Mouse (Mus musculus): Measurements from ENCODE around the gene Milr1. TPM values are rescaled to one million over a fixed set of nuclear protein-coding genes. Genes with fewer than 3 reads are reported as not detected.
"Not testable (repeated sequence)": the region's sequence is repeated elsewhere in the genome, so short reads cannot be mapped to it uniquely, and the experiment has no call there.

The Milr1 gene
- polyA plus RNA-seq, 1 experiment: 3.0 TPM

DNA sequence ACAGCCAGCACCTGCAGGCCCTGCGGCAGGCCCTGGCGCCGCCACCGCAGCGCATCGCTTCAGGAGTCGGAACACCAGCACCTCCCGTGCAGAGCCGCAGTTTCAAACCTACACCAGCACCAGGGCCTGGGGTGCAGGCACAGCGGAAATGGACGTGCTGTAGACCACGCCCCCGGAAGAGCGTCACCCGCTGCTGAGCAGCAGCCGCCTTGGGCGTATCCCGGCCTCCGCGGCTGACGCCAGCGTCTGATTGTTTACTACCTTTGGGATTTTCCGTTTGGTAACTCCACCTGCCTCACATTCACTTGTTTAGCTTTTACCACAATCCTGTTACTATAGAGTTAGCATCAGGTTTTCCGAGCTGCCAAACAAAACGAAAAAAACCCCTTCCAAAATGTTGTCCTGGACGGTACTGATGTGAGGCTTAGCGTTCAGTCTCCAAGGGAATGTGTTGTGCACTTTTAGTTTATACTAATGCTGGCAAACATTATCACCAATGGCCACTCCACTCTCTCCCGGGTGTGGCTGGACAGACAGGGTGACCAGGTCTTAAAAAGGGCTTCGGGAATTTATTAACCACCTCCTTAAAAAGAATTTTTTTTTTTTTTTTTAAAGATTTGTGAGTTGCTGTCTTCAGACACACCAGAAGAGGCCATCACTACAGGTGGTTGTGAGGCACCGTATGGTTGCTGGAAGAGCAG is 28.5 kb downstream of the Milr1 start, which contains the start of gene Polg2:
TSS of gene Polg2 (minus strand) at position 150 of the 701 bp plus-strand sequence.
- peak within 1 kb of the TSS; percentile 83 for H3K4me3 ChIP-seq (replicated peaks; ENCODE audit: extremely low read depth, low read depth, low read length)
- H3K4me1 ChIP-seq (ENCODE audit: control insufficient read depth, insufficient read depth, low read length): peaks cover 14% of the 10 kb centered on the region
- under 1% methylated on average over 30 of the region's 30 CpGs for WGBS
- peak; percentile 91 for DNase-seq
- TF ChIP-seq POLR2A (IDR thresholded peaks at IDR 0.05; ENCODE audit: borderline replicate concordance, extremely low read depth, low read depth, low read length) (peak; percentile 97), CTCF (IDR thresholded peaks at IDR 0.05; ENCODE audit: insufficient read depth, low read length) (no peak)

DNA sequence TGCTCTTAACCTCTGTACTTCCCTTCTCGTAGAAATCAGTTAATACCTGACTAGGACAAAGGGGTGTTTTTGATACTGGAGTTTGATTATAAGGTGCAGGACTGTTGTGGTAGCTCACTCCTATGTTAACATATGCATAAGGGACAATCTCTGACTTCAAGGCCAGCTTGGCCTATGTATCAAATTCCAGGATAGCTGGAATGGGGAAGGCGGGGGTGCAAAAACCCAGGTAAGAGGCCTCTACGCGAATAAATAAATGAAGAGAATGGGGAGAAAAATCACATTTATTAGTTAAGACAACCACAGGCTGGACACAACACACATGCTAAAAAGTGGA is 29.0 kb downstream of the Milr1 start:
- H3K4me1 ChIP-seq (ENCODE audit: control insufficient read depth, insufficient read depth, low read length): peaks cover 14% of the 10 kb centered on the region
- WGBS: 66% methylated on average over 4 of the region's 4 CpGs
- DNase-seq: no peak
- no peak for TF ChIP-seq POLR2A (IDR thresholded peaks at IDR 0.05; ENCODE audit: borderline replicate concordance, extremely low read depth, low read depth, low read length)
- TF ChIP-seq CTCF (IDR thresholded peaks at IDR 0.05; ENCODE audit: insufficient read depth, low read length): no peak
- no peak overlapping the region for H3K4me3 ChIP-seq (replicated peaks; ENCODE audit: extremely low read depth, low read depth, low read length)

DNA sequence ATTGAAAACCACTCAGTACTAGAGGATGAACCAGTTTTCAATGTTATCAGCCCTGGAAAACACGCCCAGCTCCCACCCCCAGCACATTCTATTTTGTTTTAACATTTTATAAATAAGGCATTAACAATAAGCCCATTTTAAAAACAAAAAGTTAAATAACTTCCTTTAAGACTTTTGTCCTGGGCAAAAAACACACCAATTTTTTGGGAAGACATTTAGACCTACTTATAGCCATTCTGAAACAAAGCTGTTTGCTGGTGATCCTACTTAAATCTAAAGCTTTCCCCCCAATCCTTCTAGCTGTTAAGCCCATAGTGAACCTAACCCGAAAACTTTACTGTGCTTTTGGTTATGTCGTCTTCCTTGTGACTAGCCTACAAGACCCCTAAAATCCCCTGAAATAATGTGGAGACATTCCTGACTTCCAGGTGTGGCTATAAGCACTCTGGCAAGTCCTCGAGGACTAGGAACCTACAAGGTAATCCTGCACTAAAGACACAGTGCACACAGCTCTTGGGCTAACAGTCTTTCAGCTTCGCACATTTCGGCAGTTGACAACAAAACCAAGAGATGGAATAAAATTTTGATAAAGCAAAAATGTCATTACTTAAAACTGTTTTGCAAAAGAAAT is 29.7 kb downstream of the Milr1 start:
- DNase-seq: no peak
- Histone ChIP-seq H3K4me3 (replicated peaks; ENCODE audit: extremely low read depth, low read depth, low read length) (no peak overlapping the region), H3K4me1 (ENCODE audit: control insufficient read depth, insufficient read depth, low read length) (peaks cover 16% of the 10 kb centered on the region)
- 66% methylated on average over 6 of the region's 6 CpGs for WGBS
- TF ChIP-seq POLR2A (IDR thresholded peaks at IDR 0.05; ENCODE audit: borderline replicate concordance, extremely low read depth, low read depth, low read length) (no peak), CTCF (IDR thresholded peaks at IDR 0.05; ENCODE audit: insufficient read depth, low read length) (no peak)

DNA sequence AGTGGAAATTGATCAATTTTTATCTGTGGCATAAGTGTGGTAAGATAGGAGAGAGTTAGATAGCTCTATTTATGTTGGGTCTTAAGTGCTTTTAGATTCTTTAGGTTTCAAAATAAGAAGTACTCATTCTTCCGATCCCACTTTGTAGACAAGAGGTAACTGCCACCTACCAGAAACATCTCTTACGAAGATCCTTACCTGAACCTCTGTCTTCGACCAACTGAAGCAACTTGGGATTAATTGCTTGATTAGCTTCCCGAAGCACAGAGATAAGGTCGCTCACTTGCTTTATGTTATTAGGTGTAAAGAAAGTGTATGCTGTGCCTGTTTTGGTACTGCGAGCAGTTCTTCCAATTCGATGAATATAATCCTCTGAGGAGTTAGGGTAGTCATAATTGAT is 31.2 kb downstream of the Milr1 start:
- WGBS: 78% methylated on average over 7 of the region's 7 CpGs
- H3K4me3 ChIP-seq (replicated peaks; ENCODE audit: extremely low read depth, low read depth, low read length); DNase-seq: not testable (repeated sequence)
- peaks cover 16% of the 10 kb centered on the region for H3K4me1 ChIP-seq (ENCODE audit: control insufficient read depth, insufficient read depth, low read length)

- Histone ChIP-seq H3K4me3 (replicated peaks; ENCODE audit: extremely low read depth, low read depth, low read length) (no peak overlapping the region), H3K4me1 (ENCODE audit: control insufficient read depth, insufficient read depth, low read length) (peaks cover 16% of the 10 kb centered on the region)
- TF ChIP-seq CTCF (IDR thresholded peaks at IDR 0.05; ENCODE audit: insufficient read depth, low read length): no peak
- DNase-seq: no peak
- 58% methylated on average over 9 of the region's 9 CpGs for WGBS
Observed at GRCm38 (mm10) chr11:106782841-106783764, 32.1 kb downstream of the Milr1 start.

DNA sequence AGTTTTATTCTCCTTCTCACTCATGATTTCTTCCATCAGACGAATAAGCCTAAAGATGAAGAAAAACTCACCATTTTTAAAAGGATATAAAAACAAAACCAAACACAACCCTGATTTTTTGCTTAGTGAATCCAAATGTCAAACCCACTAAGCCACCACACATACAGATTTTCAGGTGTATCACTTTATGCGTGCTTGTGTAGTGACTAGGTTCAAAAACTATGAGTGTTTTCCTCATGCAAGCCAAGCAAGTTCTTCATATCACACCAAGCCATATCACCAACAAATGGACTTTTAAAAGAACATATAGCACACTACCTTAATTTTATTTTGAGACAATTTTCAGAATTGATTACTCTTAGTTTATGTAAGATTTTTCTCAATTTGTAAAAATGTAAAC is 33.5 kb downstream of the Milr1 start:
- no peak overlapping the region for H3K4me3 ChIP-seq (replicated peaks; ENCODE audit: extremely low read depth, low read depth, low read length)
- WGBS: 67% methylated on average over 2 of the region's 2 CpGs
- no peak for TF ChIP-seq POLR2A (IDR thresholded peaks at IDR 0.05; ENCODE audit: borderline replicate concordance, extremely low read depth, low read depth, low read length)
- TF ChIP-seq CTCF (IDR thresholded peaks at IDR 0.05; ENCODE audit: insufficient read depth, low read length): no peak
- no peak for DNase-seq
- H3K4me1 ChIP-seq (ENCODE audit: control insufficient read depth, insufficient read depth, low read length): peaks cover 12% of the 10 kb centered on the region

- no peak for TF ChIP-seq CTCF (IDR thresholded peaks at IDR 0.05; ENCODE audit: insufficient read depth, low read length)
- no peak for TF ChIP-seq POLR2A (IDR thresholded peaks at IDR 0.05; ENCODE audit: borderline replicate concordance, extremely low read depth, low read depth, low read length)
- DNase-seq: no peak
- WGBS: 37% methylated on average over 1 of the region's 1 CpGs
- peaks cover 10% of the 10 kb centered on the region for H3K4me1 ChIP-seq (ENCODE audit: control insufficient read depth, insufficient read depth, low read length)
- no peak overlapping the region for H3K4me3 ChIP-seq (replicated peaks; ENCODE audit: extremely low read depth, low read depth, low read length)
Observed at GRCm38 (mm10) chr11:106785043-106785442, 34.0 kb downstream of the Milr1 start.

DNA sequence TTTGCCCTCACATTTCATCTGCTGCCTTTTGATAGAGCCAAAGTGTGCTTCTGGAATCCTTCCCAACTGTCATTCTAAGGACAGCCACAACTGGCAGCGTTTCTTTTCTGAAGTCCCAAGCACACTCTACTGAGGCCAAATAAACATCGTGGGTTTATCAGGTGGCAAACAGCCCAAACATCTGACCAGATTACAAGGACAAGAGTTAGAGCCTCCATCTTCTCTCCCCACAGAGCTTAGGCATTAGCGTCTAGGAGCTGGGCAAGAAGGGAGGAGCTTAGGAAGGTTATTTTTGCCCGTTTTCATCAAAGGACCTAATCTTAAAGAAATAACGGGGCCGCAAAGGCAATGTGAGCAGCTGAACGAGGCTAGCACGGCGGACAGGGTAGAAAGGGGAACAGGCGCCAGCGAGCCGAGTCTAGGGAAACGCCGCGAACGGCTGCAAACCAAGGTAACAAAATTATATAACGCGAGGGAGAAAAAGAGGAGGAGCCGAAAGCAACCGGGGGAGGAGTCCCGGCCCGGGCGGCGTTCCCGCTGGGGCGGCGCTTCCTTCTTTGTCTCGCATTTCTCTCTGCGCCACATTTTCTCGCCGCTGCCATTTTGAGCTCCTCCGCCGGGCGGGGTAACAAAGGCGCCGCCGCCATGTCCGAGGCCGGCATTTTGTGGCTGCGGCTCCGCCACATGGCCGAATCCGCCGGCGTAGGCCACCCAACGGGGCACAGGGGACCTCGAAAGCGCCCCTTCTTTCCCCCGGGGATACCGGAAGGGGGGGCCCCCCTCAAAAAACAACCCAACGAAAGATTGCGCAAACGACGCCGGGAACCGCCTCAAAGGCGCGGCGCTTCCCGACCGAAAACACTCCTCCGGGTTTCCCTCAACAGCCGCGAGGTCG is 36.4 kb downstream of the Milr1 start:
- DNase-seq: peak; percentile 89
- peak; percentile 69; the same call in 1 of the 2 replicates for TF ChIP-seq POLR2A (IDR thresholded peaks at IDR 0.05; ENCODE audit: borderline replicate concordance, extremely low read depth, low read depth, low read length)
- TF ChIP-seq CTCF (IDR thresholded peaks at IDR 0.05; ENCODE audit: insufficient read depth, low read length): no peak

More for the DNA sequence above, 36.4 kb downstream of the Milr1 start:
- WGBS: under 1% methylated on average over 65 of the region's 65 CpGs
- Histone ChIP-seq H3K4me1 (ENCODE audit: control insufficient read depth, insufficient read depth, low read length) (peaks cover 5% of the 10 kb centered on the region), H3K4me3 (replicated peaks; ENCODE audit: extremely low read depth, low read depth, low read length) (peak overlapping the region; percentile 93)

Measured in lung, adult 2 months (tissue).